Mouse (Mus musculus) CH12.LX (cell line): ENCODE results near the gene Psap. TPM values are rescaled to one million over a fixed set of nuclear protein-coding genes. Genes with fewer than 3 reads are reported as not detected.

ENCODE experiments used
- DNase-seq: peaks from one replicate; pipeline ENCODE4 v3.0.0-alpha.2; 2013; ENCODE audit errors: extremely low read depth
- H3K27ac ChIP-seq: 2 replicates; pipeline ENCODE4 v1.5.1; 2012; ENCODE audit warnings: low read depth, mild to moderate bottlenecking, control low read depth, moderate library complexity; ENCODE audit not compliant: insufficient read depth
- H3K27me3 ChIP-seq: replicated peaks from 2 replicates; pipeline ENCODE3; 2012; ENCODE audit warnings: inconsistent platforms
- H3K36me3 ChIP-seq, 2 experiments: replicated peaks in 1 of 2; 2 replicates each; pipeline versions ENCODE3 to v1.6.1; 2012; ENCODE audit warnings: inconsistent platforms in 1 of 2, low read length in 1 of 2, mild to moderate bottlenecking in 1 of 2, mixed read lengths in 1 of 2, moderate library complexity in 1 of 2; ENCODE audit not compliant: control insufficient read depth in 1 of 2, insufficient read depth in 1 of 2
- H3K4me1 ChIP-seq, 2 experiments: 2 replicates each; pipeline ENCODE4 v1.6.1; 2012; ENCODE audit warnings: inconsistent platforms in 1 of 2, moderate library complexity in 1 of 2; ENCODE audit not compliant: insufficient read depth in 2 of 2, control insufficient read depth in 1 of 2
- H3K4me2 ChIP-seq: 2 replicates; pipeline ENCODE4 v1.6.1; 2012; ENCODE audit warnings: low read depth, mild to moderate bottlenecking, control low read depth; ENCODE audit not compliant: poor library complexity, insufficient read depth, severe bottlenecking
- H3K4me3 ChIP-seq, 3 experiments: fragments of 150-350 bp in 1 of 3; sonication (generic) in 1 of 3; replicated peaks in 1 of 3; 2 replicates each; pipeline versions ENCODE3 to v1.5.1; 2011 to 2012; ENCODE audit warnings: low read depth in 2 of 3, low read length in 2 of 3, mild to moderate bottlenecking in 2 of 3, moderate library complexity in 2 of 3, control low read depth in 1 of 3, improper control_type of control experiment in 1 of 3, inconsistent platforms in 1 of 3, mixed read lengths in 1 of 3; ENCODE audit not compliant: poor library complexity in 1 of 3
- H3K79me2 ChIP-seq: replicated peaks from 2 replicates; pipeline ENCODE4 v1.6.1; 2012; ENCODE audit warnings: mild to moderate bottlenecking, moderate library complexity; ENCODE audit not compliant: control insufficient read depth, poor library complexity, insufficient read depth, severe bottlenecking; ENCODE audit errors: extremely low read depth
- H3K9ac ChIP-seq: 2 replicates; pipeline ENCODE4 v1.6.1; 2012; ENCODE audit warnings: low read depth, mild to moderate bottlenecking, control low read depth, moderate library complexity; ENCODE audit not compliant: insufficient read depth
- H3K9me3 ChIP-seq: replicated peaks from 2 replicates; pipeline ENCODE3; 2012; ENCODE audit warnings: low read length, inconsistent platforms, mixed read lengths
- BHLHE40 ChIP-seq: IDR thresholded peaks from 2 replicates; pipeline ENCODE4 v1.6.1; 2011; ENCODE audit warnings: mild to moderate bottlenecking, low read depth, low read length, improper control_type of control experiment
- CHD2 ChIP-seq: IDR thresholded peaks from 2 replicates; pipeline ENCODE4 v1.6.1; 2011; ENCODE audit warnings: low read length, improper control_type of control experiment
- E2F4 ChIP-seq: IDR thresholded peaks from 2 replicates; pipeline ENCODE4 v1.6.1; 2011; ENCODE audit warnings: low read depth, low read length, improper control_type of control experiment; ENCODE audit not compliant: insufficient replicate concordance
- ELF1 ChIP-seq: IDR thresholded peaks from 2 replicates; pipeline ENCODE4 v1.6.1; 2014; ENCODE audit warnings: low read depth, mild to moderate bottlenecking, inconsistent platforms, low read length, improper control_type of control experiment
- EP300 ChIP-seq: IDR thresholded peaks from 2 replicates; pipeline ENCODE4 v1.6.1; 2011; ENCODE audit warnings: low read length, improper control_type of control experiment
- HCFC1 ChIP-seq: IDR thresholded peaks from 2 replicates; pipeline ENCODE4 v1.6.1; 2012; ENCODE audit warnings: low read depth, mild to moderate bottlenecking, inconsistent platforms, low read length, improper control_type of control experiment
- MAZ ChIP-seq: IDR thresholded peaks from 2 replicates; pipeline ENCODE4 v1.6.1; 2012; ENCODE audit warnings: low read depth, mild to moderate bottlenecking, inconsistent platforms, low read length, improper control_type of control experiment, moderate library complexity
- MYC ChIP-seq: IDR thresholded peaks from 2 replicates; pipeline ENCODE4 v1.6.1; 2011; ENCODE audit warnings: low read depth, mild to moderate bottlenecking, improper control_type of control experiment, low read length
- NELFE ChIP-seq: IDR thresholded peaks from 2 replicates; pipeline ENCODE4 v1.6.1; 2011; ENCODE audit warnings: low read depth, low read length, improper control_type of control experiment
- POLR2A ChIP-seq: IDR thresholded peaks from 2 replicates; pipeline ENCODE4 v1.6.1; 2011; ENCODE audit warnings: low read depth, mild to moderate bottlenecking, improper control_type of control experiment, low read length
- RAD21 ChIP-seq: IDR thresholded peaks from 2 replicates; pipeline ENCODE4 v1.6.1; 2011; ENCODE audit warnings: low read depth, mild to moderate bottlenecking, low read length, improper control_type of control experiment, moderate library complexity
- RCOR1 ChIP-seq: conservative IDR thresholded peaks from 2 replicates; pipeline ENCODE4 v1.6.1; 2012; ENCODE audit warnings: low read depth, mild to moderate bottlenecking, inconsistent platforms, low read length, improper control_type of control experiment
- SIN3A ChIP-seq: IDR thresholded peaks from 2 replicates; pipeline ENCODE4 v1.6.1; 2012; ENCODE audit warnings: low read length, improper control_type of control experiment, inconsistent platforms
- USF1 ChIP-seq: IDR thresholded peaks from 2 replicates; pipeline ENCODE4 v1.6.1; 2014; ENCODE audit warnings: low read depth, mild to moderate bottlenecking, inconsistent platforms, low read length, improper control_type of control experiment
- ZMIZ1 ChIP-seq: IDR thresholded peaks from 2 replicates; pipeline ENCODE4 v1.6.1; 2012; ENCODE audit warnings: low read depth, mild to moderate bottlenecking, inconsistent platforms, low read length, improper control_type of control experiment
- dilution Hi-C: fragments of 300-500 bp; cut with MboI; formaldehyde crosslinking; loops from 2 replicates; pipeline ENCODE4 v1.14.3; 2020; ENCODE audit warnings: low sequenced_read_pairs; ENCODE audit not compliant: extremely low pct_unique_long_range_greater_than_20kb, extremely low pct_ligation_motif_present
- in situ Hi-C: fragments of 300-500 bp; cut with MboI; formaldehyde crosslinking; loops from 3 replicates; pipeline ENCODE4 v1.14.3; 2019; ENCODE audit warnings: low sequenced_read_pairs, low pct_ligation_motif_present, low pct_unique_long_range_greater_than_20kb, mixed read lengths
- polyA plus RNA-seq: library from polyadenylated mRNA; unstranded; fragments of >175 nt; gene quantifications from 2 replicates; pipeline ENCODE4 v1.2.1, GENCODE M21; 2012; ENCODE audit warnings: low read depth; ENCODE audit not compliant: insufficient read length
- total RNA-seq, 2 experiments: library from RNA; depleted of rRNA; stranded (reverse); fragments of 300-350 nt in 1 of 2; fragments of >200 nt in 1 of 2; gene quantifications; 2 replicates each; pipeline ENCODE4 v1.2.3; 2012 to 2014

Gene Psap
- total and polyA plus RNA-seq, 3 experiments: 223 to 470 (median 300) TPM

- no peaks in the 10 kb centered on the region for H3K27me3 ChIP-seq
- in situ Hi-C loops: loop anchor here (5.0 kb wide), 1 partner anchor 37 kb away; no protein-coding TSS in a partner anchor
- dilution Hi-C loops: no loop called here
- TF ChIP-seq CHD2: no peak
- TF ChIP-seq USF1: no peak
- no peak for TF ChIP-seq MYC
- TF ChIP-seq NELFE: no peak
- TF ChIP-seq BHLHE40: no peak
- TF ChIP-seq SIN3A: no peak
- no peak for TF ChIP-seq EP300
- TF ChIP-seq POLR2A: no peak
- TF ChIP-seq RAD21: no peak
- TF ChIP-seq E2F4: no peak
- TF ChIP-seq MAZ: no peak
- TF ChIP-seq, all 38 proteins: peak for 0
- Histone ChIP-seq H3K36me3 (no peaks in the 10 kb centered on the region), H3K79me2 (no peaks in the 10 kb centered on the region), H3K4me1 (peaks cover 18 to 41% of the 10 kb centered on the region in 2 experiments), H3K4me3 (no peak overlapping the region), H3K4me2 (no peak overlapping the region), H3K9me3 (no peaks in the 10 kb centered on the region), H3K27ac (no peak overlapping the region), H3K9ac (no peak overlapping the region)
- DNase-seq: no peak
Measured at GRCm38 (mm10) chr10:60250426-60250965, 26.9 kb upstream of the Psap start.

- peak overlapping the region in 1 of 3 experiments; percentile 15 for H3K4me3 ChIP-seq
- peak overlapping the region; percentile 33 for H3K27ac ChIP-seq
- H3K36me3 ChIP-seq: no peaks in the 10 kb centered on the region
- H3K4me1 ChIP-seq: peaks cover 10 to 25% of the 10 kb centered on the region in 2 experiments
- H3K9ac ChIP-seq: no peak overlapping the region
- H3K9me3 ChIP-seq: no peaks in the 10 kb centered on the region
- TF ChIP-seq ELF1 (0 out of 2 replicates have a peak, but pooled peaks have one; percentile 15), MYC (no peak), EP300 (no peak), RCOR1 (no peak), NELFE (no peak), E2F4 (no peak), ZMIZ1 (no peak), HCFC1 (no peak)
- peak overlapping the region; percentile 3; the same call in 1 of the 2 replicates for H3K4me2 ChIP-seq
- in situ Hi-C loops: loop anchor here (5.0 kb wide), 1 partner anchor 35 kb away; no protein-coding TSS in a partner anchor
- dilution Hi-C loops: no loop called here
- no peaks in the 10 kb centered on the region for H3K27me3 ChIP-seq
- no peaks in the 10 kb centered on the region for H3K79me2 ChIP-seq
- DNase-seq: no peak
Measured at GRCm38 (mm10) chr10:60252187-60252586, 25.2 kb upstream of the Psap start.
